Mouse (Mus musculus) brain, adult 10 weeks (tissue): ENCODE data around the gene Mink1. TPM values are rescaled to one million over a fixed set of nuclear protein-coding genes. Genes with fewer than 3 reads are reported as not detected.

Experiments used
- polyA plus RNA-seq: library from polyadenylated mRNA; stranded (reverse); fragments of 350-450 nt; fragmentation: Illumina TruSeq; extraction: RNeasy Lipid Tissue Mini Kit (QIAGEN cat#74804); gene quantifications from one replicate; pipeline ENCODE4 v1.2.3, GENCODE M21; 2015; ENCODE audit warnings: low read depth, low replicate concordance

Gene Mink1
- 199 TPM for polyA plus RNA-seq

DNA sequence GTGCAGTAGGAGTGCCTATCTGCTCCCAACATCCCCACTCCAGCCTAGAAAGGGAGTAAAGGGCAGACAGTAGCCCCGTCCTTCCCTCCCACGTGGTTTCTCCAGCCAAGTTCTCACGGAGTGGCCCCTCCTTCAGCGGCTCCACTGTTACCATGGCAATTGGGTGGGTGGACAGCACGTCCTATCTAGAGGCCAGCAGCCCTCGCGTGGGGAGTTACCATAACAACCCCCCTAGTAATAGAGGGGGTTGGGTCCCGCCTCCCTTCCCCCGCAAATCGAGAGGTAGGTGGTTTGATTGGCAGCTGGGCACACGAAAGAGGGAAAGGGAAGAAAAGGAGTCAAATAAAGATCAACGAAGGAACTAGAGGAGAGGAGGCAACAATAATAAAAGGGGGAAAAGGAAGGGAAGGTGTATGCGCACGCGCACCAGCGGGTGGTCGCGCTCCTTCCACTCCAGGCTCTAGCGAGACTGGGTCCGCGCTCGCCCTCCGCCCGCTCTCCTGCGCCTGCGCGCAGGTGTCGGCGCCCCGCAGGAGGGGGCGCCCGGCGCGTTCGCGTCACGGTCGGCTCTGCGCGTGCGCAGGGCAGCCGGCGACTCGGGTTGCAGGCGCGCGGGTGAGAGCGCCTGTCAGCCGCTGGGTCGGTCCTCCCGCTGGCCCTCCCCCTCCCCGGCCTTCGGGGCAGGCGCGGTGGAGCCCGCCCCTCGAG, at the start of gene Mink1:
Gene Mink1, plus strand, starts transcription at position 595 of the 708 bp plus-strand sequence.

DNA sequence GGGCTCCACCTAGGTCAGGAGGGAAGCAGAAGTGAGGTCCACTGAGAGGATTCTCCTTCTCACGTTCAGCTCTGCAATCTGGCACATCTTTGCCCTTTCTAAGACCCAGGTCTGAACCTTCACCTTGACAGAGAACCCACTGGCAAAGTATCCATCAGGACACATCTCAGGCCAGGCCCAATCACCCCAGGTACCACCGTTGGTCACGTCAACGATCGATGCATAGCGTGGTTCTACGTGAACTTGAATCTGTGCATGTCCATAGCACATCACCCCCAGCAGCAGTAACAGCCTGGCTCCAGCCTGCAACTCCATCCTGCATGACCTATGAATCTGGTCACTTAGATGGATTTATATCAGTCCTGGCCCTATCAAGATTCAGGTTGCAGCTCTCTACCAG, 48.4 kb upstream of the Mink1 start, which contains the start of gene Vmo1:
Gene Vmo1, minus strand, starts transcription at position 329 of the 400 bp plus-strand sequence.

DNA sequence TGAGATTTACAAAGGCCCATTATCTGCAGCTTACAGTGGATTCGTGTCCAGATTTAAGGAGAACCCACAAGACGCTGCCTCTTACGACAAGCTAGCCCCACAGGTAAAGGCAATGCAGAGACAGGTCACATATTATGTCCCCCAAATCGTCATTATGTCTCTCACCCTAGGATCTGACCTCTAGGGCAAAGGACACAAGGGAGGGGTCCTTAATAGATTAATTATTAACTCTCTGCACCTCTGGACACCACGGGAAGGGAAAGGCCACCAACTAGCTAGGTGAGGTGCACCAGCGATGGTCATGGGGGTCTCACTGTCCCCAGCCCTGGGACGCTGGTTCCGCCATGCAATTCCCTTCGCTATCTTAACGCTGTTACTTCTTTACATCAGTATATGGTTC, 43.8 kb upstream of the Mink1 start, which contains the start of gene Gltpd2:
Gene Gltpd2, plus strand, starts transcription at position 274 of the 400 bp plus-strand sequence.

DNA sequence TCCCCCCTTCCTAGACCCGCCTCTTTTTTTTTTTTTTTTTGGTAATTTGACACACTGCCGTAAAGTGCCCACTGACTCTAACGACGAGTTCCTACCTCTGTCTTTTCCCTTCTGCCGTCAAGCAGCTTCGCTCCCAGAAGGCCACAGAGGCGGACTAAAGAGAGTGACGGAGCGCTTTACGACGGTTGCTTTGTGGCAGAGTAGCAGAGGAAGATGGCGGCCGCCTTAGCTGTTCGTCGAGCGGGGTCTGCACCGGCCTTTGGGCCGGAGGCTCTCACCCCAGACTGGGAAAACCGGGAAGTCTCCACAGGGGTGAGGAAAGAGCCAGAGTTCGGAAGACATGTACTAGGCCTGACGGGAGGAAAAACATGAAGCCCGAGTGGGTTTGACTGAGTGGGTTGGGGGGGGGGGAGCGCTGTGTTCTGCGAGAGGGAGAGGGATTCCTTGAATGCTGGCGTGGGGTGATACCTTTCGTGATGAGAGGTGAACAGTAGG, 37.5 kb upstream of the Mink1 start, which contains the start of gene Psmb6:
Gene Psmb6, plus strand, starts transcription at position 184 of the 495 bp plus-strand sequence.

DNA sequence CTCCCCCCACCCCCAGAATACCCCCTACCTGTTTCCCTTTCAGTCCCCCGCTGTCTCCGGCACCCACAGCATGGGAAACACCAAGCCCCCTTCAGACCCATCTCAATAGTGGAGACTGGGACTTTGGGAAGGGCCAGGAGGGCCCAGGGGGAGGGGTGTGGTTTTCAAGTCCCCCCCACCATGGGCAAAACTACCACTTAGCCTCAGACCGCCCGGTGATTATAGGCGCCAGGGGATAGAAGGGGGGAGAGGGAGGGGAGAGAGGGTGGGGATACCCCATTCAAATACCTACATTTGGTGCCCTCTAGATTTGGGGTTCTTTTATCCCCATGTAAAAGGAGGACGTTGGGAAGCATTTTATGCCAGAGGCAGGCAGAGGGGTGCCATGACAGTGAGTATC, 29.8 kb upstream of the Mink1 start, which contains the start of gene Gm40193:
Gene Gm40193, minus strand, starts transcription at position 101 of the 400 bp plus-strand sequence.

DNA sequence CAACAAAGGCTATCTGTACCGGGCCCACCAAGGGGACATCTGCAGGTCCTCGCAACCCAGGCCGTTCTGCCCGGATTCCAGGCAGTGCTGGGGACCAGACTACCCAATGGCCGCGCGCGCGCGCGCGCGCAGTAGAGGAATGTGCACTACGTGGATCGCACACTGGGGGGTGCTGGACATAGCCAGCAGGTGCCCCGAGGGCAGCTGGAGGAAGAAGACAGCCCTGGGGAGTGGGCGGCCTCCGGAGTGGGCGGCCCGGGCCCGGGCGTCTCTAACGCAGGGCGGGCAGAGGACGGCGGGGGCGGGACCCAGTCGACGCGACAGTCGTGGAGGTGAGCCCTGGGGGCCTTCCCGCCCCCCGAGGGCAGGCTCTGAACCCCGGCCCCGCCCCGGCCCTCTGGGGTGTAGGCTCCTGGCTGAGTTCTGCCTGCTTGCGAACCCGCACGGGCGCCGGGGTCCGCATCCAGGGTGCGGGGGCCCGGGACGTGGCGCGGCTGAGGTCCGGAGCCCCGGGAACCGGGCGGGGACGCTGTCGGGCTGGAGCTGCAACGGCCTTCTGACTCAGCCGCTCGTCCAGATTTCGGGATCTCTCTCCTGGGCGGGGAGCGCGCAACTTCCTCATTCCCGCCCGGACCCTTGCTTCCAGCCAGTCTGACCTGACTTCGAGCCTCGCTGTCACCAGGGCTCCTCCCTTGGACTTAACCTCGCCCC, 22.6 kb upstream of the Mink1 start, which contains the start of gene Pld2:
Gene Pld2, plus strand, starts transcription at position 188 of the 711 bp plus-strand sequence.

DNA sequence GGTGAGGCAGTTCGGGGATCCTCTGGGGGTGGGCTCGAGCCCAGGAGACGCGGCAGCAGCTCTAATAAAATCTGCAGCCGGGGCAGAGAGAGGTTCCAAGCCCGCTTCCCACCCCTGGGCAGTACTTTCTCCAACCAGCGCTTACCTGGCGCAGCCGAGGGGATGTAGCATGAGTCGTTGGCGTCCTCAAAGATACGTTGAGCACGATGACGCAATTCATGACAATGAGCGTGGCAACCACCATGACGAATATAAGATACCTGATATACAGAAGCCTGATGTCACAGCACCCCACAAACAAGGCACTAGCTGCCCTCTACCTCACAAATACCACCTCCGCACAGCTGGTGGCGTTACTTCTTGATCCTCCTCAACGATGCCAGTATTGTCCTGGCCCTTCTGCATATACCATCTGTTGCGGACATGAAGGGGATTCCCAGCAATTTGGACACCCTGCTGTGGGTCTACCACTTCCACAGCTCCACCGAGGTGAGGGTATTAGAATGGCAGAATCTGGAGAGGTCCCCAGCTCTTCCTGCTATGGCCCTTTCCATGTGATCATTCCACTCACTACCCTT, 52.9 kb downstream of the Mink1 start, which contains the start of gene 4930544D05Rik:
Gene 4930544D05Rik, plus strand, starts transcription at position 333 of the 578 bp plus-strand sequence.

DNA sequence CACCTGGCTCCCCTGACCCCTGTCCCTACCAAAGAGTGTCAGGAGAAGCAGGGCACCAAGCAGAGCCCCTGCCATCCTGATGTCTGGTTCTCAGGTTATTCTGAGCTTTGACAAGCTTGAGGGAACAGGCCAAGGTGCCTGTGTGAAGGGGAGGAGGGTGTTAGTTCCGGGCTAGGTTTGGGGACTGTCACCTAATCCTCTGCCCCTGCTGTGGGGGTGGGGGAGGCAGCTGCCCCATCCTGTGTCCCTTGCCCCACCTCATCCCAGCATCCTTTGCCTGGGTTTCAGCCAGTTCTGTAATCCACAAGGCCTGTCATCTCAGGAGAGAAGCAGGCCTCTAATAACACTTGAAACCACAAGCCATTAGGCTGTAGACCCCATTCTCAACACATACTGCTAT, 56.4 kb downstream of the Mink1 start, which contains the start of gene Chrne:
Gene Chrne, minus strand, starts transcription at position 116 of the 400 bp plus-strand sequence.

DNA sequence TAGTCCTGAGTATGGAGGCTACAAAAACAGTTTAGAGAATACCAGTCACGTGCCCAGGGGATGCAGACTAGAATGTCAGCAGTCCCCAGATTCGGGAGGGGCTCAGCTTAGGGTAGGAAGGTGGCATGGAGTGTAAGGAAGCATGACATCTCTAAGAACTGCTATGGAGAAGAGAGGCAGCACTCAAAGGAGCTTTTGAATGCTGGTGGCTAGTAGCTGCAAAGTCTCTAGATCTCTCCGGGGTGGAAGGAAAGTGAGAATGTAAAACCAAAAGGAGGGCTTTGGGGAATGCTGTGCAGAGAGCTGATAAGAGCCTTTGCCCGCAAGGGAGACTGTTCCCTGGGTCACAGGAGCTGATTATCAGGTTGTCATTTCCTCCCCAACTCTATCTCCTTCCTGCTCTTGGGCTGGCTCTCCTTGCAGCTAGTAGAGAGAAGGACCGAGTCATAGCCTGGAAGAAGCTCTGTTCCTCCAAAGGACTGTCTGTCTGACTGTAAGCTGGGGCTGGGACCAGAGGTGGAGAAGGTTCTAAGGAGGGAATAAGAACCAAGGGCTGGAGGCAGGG, 76.1 kb downstream of the Mink1 start, which contains the start of gene Gp1ba:
Gene Gp1ba, plus strand, starts transcription at position 409 of the 565 bp plus-strand sequence.

DNA sequence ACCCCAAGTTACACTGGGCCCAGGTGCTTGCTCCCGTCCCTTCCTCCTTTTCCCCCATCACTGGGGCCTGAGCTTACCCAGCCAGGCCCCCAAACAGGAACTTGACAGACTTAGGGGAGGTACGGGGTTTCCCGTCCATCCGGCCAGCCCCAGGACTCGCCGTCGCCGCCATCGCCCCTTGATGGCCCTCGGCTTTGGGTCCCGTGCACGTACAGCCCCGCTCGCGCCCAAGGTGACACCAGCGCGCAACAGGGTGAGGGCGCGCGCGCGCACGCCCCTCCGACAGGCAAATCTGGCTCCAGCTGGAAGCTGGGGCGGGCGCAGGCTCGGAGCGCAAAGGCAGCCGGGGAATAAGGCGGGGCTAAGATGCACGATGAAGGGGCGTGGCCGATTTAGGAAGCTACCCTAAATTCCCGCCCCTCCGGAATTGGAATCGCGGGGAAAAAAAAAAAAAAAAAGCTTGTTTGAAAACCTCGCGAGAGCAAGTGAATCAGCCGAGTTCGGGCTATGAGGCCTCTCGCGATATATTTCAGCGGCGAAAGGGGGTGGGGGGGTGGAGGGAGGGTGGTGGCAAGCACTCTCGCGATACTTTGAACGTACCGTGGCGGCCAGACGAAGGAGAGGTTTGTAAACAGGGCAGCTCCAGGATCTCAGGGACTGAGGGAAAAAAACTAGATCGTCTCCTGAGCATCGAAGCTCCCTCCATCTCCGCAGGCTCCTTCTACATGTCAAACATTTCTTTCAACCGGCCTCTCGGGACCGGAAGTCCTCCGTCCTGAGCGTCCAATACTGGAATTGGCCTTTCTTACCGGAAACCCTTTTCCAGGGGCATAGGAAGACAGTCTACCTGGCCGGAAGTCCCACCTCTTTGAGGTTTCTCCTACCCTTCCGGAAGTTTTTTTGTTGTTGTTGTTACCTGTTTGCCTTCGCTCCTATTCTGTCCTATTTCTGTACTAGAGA, 84.3 kb downstream of the Mink1 start, which contains the start of the genes Rnf167 and Slc25a11:
Gene Rnf167, plus strand, starts transcription at position 545 of the 960 bp plus-strand sequence.
Gene Slc25a11, minus strand, starts transcription at position 789 of the 960 bp plus-strand sequence.

DNA sequence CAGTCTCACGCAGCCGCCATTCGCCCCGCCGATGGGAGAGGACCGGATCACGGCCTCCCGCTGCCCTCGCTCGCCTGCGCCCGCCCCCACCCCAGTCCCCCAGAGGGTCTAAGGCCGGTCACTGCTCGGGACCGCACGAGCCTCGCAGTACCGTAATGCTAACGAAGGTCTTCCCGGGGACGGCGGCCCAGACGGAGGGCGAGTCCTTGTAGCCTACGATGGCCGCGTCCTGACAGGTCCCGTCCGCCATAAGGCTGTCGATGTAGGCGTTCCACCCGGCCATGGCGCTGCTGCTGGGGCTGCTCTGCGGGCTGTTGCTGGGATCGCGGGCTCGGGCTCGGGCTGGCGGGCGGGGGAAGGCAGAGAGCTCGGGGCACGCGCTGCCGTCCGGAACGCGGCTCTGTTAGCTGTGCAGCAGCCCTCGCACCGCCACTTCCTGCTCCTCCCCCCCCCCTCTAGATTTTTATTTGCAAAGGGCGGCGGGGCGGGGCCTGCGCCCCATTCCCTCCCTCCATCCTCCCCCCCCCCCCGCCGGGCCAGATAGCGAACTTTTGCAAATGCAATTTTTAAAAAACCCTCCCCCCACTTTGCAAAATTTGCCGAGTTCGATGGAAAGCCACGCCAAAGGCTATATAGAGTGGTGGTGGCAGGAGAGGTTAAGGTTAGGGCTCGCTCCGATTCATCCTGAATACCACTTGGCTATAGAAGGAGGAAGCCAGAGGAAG, 91.7 kb downstream of the Mink1 start, which contains the start of gene Pfn1:
Gene Pfn1, minus strand, starts transcription at position 447 of the 725 bp plus-strand sequence.

DNA sequence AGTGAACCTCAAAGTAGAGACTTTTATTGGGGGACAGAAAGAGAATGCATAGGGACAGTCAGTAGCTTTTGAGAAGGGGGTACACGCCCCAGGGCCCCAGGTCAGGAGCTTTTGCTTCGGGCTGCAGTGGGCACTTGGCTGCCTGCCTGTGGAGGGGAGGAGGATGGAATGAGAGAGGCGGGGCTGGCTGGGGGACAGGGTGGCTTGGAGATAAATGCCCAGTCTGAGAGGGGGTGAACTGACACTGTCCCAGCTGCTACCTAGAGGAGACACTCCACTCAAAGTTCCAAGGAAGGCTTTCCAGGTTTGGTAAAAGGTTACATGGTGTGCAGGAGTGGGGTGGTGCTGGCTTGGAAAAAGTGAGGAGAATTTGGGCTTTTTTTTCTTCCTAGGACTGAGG, 94.3 kb downstream of the Mink1 start, which contains the start of gene Eno3:
Gene Eno3, plus strand, starts transcription at position 239 of the 400 bp plus-strand sequence.

Other genes starting within 250 kb of the Mink1 start
- not detected for gene Alox12e, start 240.3 kb upstream of the Mink1 start, polyA plus RNA-seq
- not detected for gene Alox15, start 210.8 kb upstream of the Mink1 start, polyA plus RNA-seq
- 20.3 TPM for gene Pelp1, start 152.8 kb upstream of the Mink1 start, polyA plus RNA-seq
- 79.9 TPM for gene Arrb2, start 130.2 kb upstream of the Mink1 start, polyA plus RNA-seq
- 24.0 TPM for gene Med11, start 111.0 kb upstream of the Mink1 start, polyA plus RNA-seq
- 0.36 TPM for gene Zmynd15, start 103.4 kb upstream of the Mink1 start, polyA plus RNA-seq
- gene Cxcl16, start 102.9 kb upstream of the Mink1 start, polyA plus RNA-seq = 2.5 TPM
- gene Tm4sf5, start 57.6 kb upstream of the Mink1 start, polyA plus RNA-seq = 1.5 TPM
- not detected for gene Vmo1, start 48.3 kb upstream of the Mink1 start, polyA plus RNA-seq
- not detected for gene Gltpd2, start 43.7 kb upstream of the Mink1 start, polyA plus RNA-seq
- 328 TPM for gene Psmb6, start 37.5 kb upstream of the Mink1 start, polyA plus RNA-seq
- gene Gm40193, start 29.9 kb upstream of the Mink1 start, polyA plus RNA-seq = not detected
- 15.0 TPM for gene Pld2, start 22.8 kb upstream of the Mink1 start, polyA plus RNA-seq
- gene 4930544D05Rik, start 53.0 kb downstream of the Mink1 start, polyA plus RNA-seq = not detected
- not detected for gene Chrne, start 56.3 kb downstream of the Mink1 start, polyA plus RNA-seq
- not detected for gene Gp1ba, start 76.2 kb downstream of the Mink1 start, polyA plus RNA-seq
- gene Rnf167, start 84.4 kb downstream of the Mink1 start, polyA plus RNA-seq = 88.6 TPM
- gene Slc25a11, start 84.6 kb downstream of the Mink1 start, polyA plus RNA-seq = 157 TPM
- 242 TPM for gene Pfn1, start 91.8 kb downstream of the Mink1 start, polyA plus RNA-seq
- 11.5 TPM for gene Eno3, start 94.3 kb downstream of the Mink1 start, polyA plus RNA-seq
- 82.8 TPM for gene Spag7, start 106.5 kb downstream of the Mink1 start, polyA plus RNA-seq
- gene Camta2, start 125.2 kb downstream of the Mink1 start, polyA plus RNA-seq = 127 TPM
- 2.6 TPM for gene Inca1, start 137.3 kb downstream of the Mink1 start, polyA plus RNA-seq
- 51.5 TPM for gene Kif1c, start 137.7 kb downstream of the Mink1 start, polyA plus RNA-seq
- gene Zfp3, start 201.3 kb downstream of the Mink1 start, polyA plus RNA-seq = 16.0 TPM
- not detected for gene Scimp, start 249.7 kb downstream of the Mink1 start, polyA plus RNA-seq